Mouse (Mus musculus) hindbrain, postnatal 0 days (tissue): ENCODE data around the gene Ddx52. TPM values are rescaled to one million over a fixed set of nuclear protein-coding genes. Genes with fewer than 3 reads are reported as not detected.

Experiments used
- ATAC-seq: fragments of 200-750 bp; cut with Nextera tagmentation; 2 replicates; pipeline ENCODE4 v1.8.0; 2017; ENCODE audit warnings: mild to moderate bottlenecking, moderate TSS enrichment, moderate library complexity
- DNase-seq: peaks from one replicate; pipeline ENCODE4 v3.0.0-alpha.2; 2015; ENCODE audit warnings: low spot score
- H3K27ac ChIP-seq: fragments of 300-500 bp; sonication (generic); 2 replicates; pipeline ENCODE4 v1.5.1; 2014; ENCODE audit warnings: mild to moderate bottlenecking
- H3K27me3 ChIP-seq: fragments of 300-500 bp; sonication (generic); 2 replicates; pipeline ENCODE4 v1.6.1; 2014; ENCODE audit warnings: low read length, mixed read lengths; ENCODE audit not compliant: insufficient read depth
- H3K36me3 ChIP-seq: fragments of 300-500 bp; sonication (generic); 2 replicates; pipeline ENCODE4 v1.6.1; 2014; ENCODE audit warnings: low read length, mixed read lengths; ENCODE audit not compliant: insufficient read depth
- H3K4me1 ChIP-seq: fragments of 300-500 bp; sonication (generic); 2 replicates; pipeline ENCODE4 v1.6.1; 2014; ENCODE audit warnings: antibody characterized with exemption, low read length, mixed read lengths; ENCODE audit not compliant: insufficient read depth
- H3K4me2 ChIP-seq: fragments of 300-500 bp; sonication (generic); 2 replicates; pipeline ENCODE4 v1.6.1; 2014; ENCODE audit warnings: low read depth, mild to moderate bottlenecking, low read length, moderate library complexity, mixed read lengths
- H3K4me3 ChIP-seq: fragments of 300-500 bp; sonication (generic); 2 replicates; pipeline ENCODE4 v1.5.1; 2014; ENCODE audit warnings: low read length
- H3K9ac ChIP-seq: fragments of 300-500 bp; sonication (generic); replicated peaks from 2 replicates; pipeline ENCODE4 v1.6.1; 2014; ENCODE audit warnings: mild to moderate bottlenecking, low read length, moderate library complexity, mixed read lengths
- H3K9me3 ChIP-seq: fragments of 300-500 bp; sonication (generic); 2 replicates; pipeline ENCODE4 v1.6.1; 2016; ENCODE audit warnings: low read length, mixed read lengths
- CTCF ChIP-seq: IDR thresholded peaks from 2 replicates; pipeline ENCODE4 v1.5.1; 2016; ENCODE audit warnings: antibody characterized with exemption, control low read depth, low read depth
- WGBS: fragments of 180-500 bp; shearing (Covaris S2); extraction: QIAGEN DNeasy Blood & Tissue Kit; methylation state at CpG from one replicate; pipeline ENCODE4 v1.1.7; 2014; 5-methylcytosine and 5-hydroxymethylcytosine counted together
- polyA plus RNA-seq: library from polyadenylated mRNA; unstranded; fragments of >200 nt; fragmentation: Nextera tagmentation; extraction: Ambion mirVana; gene quantifications from 2 replicates; pipeline ENCODE4 v1.2.1, GENCODE M21; 2015
- total RNA-seq: library from RNA; depleted of rRNA; stranded (reverse); fragments of >200 nt; gene quantifications from 2 replicates; pipeline ENCODE4 v1.2.3, GENCODE M21; 2014

Gene Ddx52
- total and polyA plus RNA-seq, 2 experiments from 2014 or later = 17.9 to 19.2 TPM

DNA sequence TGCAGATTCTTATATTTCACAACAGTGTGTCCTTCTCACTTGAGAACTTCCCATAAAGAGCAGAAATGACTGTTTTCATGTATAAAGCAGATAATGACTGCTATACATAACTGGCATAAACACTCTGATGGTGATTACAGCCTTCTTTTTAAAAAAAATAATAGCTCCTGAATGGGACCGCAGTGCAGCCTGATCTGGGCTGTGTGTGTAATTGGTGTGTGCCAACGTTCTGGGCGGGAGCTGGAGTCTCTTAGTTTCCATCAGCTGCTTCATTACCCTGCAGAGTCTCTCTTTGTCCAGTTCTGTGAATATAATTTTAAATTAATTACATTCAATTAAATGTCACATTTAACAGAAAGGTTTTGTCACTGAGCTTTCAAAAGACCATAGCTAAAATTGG is 57.1 kb downstream of the Ddx52 start:
- ATAC-seq = no peak
- no peak overlapping the region for H3K9ac ChIP-seq
- no peaks in the 10 kb centered on the region for H3K4me1 ChIP-seq
- H3K4me3 ChIP-seq = no peak overlapping the region
- no peaks in the 10 kb centered on the region for H3K27me3 ChIP-seq
- 84% methylated on average over 3 of the region's 3 CpGs for WGBS
- H3K36me3 ChIP-seq = peaks cover 75% of the 10 kb centered on the region
- H3K9me3 ChIP-seq = no peaks in the 10 kb centered on the region
- H3K4me2 ChIP-seq = no peak overlapping the region
- no peak for TF ChIP-seq CTCF
- DNase-seq = no peak
- H3K27ac ChIP-seq = no peak overlapping the region

DNA sequence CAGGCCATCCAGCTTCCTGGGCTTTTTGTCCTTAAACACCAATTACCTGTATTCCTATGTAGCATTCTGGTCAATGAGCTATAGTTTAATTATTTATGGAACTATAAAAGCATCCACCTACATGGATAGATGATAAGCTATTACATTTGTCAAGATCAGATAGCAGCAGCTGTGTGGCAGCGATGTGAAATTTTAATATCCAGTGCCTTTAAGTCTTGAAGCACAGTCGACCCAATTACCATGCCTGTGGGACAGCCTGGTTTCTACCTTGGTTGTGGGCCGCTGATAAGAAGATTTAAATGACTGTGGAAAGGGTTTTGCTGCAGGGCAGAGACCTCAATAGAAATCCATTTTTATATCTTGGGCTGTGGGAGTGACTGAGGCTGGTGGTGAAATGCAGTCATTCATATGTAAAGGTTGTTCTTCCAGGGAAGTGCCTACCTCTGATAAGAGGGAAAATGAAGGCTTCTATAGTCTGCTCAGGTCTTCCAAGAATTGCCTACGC is 57.6 kb downstream of the Ddx52 start:
- 0 out of 2 replicates have a peak overlapping the region, but pooled peaks have one; percentile 27 for H3K27ac ChIP-seq
- no peak for DNase-seq
- ATAC-seq = 0 out of 2 replicates have a peak, but pooled peaks have one; percentile 27
- H3K4me3 ChIP-seq = no peak overlapping the region
- 76% methylated on average over 4 of the region's 4 CpGs for WGBS
- H3K9ac ChIP-seq = no peak overlapping the region
- H3K9me3 ChIP-seq = no peaks in the 10 kb centered on the region
- no peak for TF ChIP-seq CTCF
- no peaks in the 10 kb centered on the region for H3K4me1 ChIP-seq
- peaks cover 74% of the 10 kb centered on the region for H3K36me3 ChIP-seq
- no peak overlapping the region for H3K4me2 ChIP-seq
- no peaks in the 10 kb centered on the region for H3K27me3 ChIP-seq

DNA sequence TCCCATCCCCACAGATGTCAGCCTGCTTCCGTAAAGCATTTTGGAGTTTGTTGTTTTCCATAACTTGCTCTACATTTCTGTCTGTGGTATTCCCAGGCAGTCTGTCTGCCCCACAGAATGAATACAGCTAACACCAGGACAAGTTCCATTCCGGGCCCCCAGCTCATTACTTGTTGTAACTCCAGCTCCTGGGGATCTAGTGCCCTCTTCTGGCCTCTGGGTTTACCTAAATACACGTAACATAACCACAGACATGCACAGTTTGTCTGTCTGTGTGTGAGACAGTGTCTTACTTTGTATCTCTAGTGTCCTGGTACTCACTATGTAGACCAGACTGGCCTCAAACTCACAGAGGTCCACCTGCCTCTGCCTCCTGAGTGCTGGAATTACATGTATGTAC is 59.4 kb downstream of the Ddx52 start:
- Histone ChIP-seq H3K9ac (no peak overlapping the region), H3K9me3 (no peaks in the 10 kb centered on the region), H3K4me3 (no peak overlapping the region), H3K27ac (no peak overlapping the region), H3K27me3 (no peaks in the 10 kb centered on the region), H3K4me2 (no peak overlapping the region), H3K36me3 (peaks cover 64% of the 10 kb centered on the region), H3K4me1 (no peaks in the 10 kb centered on the region)
- DNase-seq = no peak
- 90% methylated on average over 3 of the region's 3 CpGs for WGBS
- no peak for ATAC-seq
- TF ChIP-seq CTCF = peak; percentile 23

DNA sequence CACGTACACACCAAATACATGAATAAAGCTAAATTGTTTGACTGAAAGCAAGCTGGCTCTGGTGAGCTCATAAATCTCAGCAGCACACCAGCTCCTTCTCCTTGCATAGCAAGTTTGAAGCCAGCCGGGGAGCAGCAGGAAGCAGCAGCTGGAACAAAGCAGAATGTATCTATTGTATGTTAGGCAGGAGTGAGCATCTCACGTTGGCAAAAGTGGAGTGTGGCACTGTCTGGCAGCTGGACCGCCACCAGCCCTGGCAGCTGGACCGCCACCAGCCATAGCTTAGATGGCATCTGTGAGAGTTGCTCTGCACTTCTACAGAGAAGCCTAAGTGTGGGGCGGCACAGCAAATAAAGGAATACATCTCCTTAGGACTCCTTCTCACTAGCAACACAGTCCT is 62.1 kb downstream of the Ddx52 start:
- Histone ChIP-seq H3K36me3 (peaks cover 48% of the 10 kb centered on the region), H3K9ac (no peak overlapping the region), H3K4me1 (no peaks in the 10 kb centered on the region), H3K27ac (no peak overlapping the region), H3K27me3 (no peaks in the 10 kb centered on the region), H3K9me3 (no peaks in the 10 kb centered on the region), H3K4me2 (no peak overlapping the region), H3K4me3 (no peak overlapping the region)
- 74% methylated on average over 6 of the region's 6 CpGs for WGBS
- DNase-seq = no peak
- ATAC-seq = no peak
- no peak for TF ChIP-seq CTCF

DNA sequence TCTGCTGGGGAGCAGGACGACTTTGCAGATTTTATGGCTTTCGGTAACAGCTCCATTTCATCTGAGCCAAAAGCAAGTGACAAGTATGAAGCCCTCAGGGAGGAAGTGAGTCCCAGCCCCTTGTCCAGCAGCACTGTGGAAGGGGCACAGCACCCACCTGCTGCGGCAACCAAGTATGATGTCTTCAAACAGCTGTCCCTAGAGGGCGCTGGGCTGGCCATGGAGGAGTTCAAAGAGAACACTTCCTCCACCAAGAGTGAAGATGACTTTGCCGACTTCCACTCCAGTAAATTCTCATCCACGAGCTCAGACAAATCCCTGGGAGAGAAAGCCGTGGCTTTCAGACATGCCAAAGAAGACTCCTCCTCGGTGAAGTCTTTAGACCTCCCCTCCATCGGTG is 67.1 kb downstream of the Ddx52 start:
- Histone ChIP-seq H3K27ac (no peak overlapping the region), H3K4me3 (no peak overlapping the region), H3K9me3 (no peaks in the 10 kb centered on the region), H3K9ac (no peak overlapping the region), H3K36me3 (peaks cover 24% of the 10 kb centered on the region), H3K4me2 (no peak overlapping the region), H3K27me3 (no peaks in the 10 kb centered on the region), H3K4me1 (peaks cover 6% of the 10 kb centered on the region; the same call in 1 of the 2 replicates)
- WGBS = 78% methylated on average over 9 of the region's 9 CpGs
- DNase-seq (no peak), ATAC-seq (no peak)
- TF ChIP-seq CTCF = peak; percentile 19; the same call in 1 of the 2 replicates

DNA sequence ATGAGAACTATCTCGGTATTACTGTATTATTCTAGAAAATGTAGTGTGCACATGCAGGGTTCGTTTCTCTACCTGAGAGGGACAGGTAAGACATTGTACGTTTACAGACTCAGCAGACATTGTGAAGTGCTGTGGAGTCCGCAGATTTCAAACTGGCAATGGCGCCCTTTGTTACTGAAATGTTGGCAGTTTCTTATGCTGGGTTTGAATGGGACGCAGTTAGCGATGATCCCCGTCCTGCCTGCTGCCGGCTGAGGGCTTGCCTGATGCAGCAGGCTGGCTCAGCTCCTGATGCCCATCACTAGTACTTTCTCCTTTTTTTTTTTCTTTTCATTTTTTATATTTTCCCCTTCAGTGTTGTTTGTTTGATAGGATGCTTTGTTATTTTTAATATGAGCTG is 68.5 kb downstream of the Ddx52 start:
- Histone ChIP-seq H3K9me3 (no peaks in the 10 kb centered on the region), H3K9ac (no peak overlapping the region), H3K4me1 (peaks cover 6% of the 10 kb centered on the region; the same call in 1 of the 2 replicates), H3K27me3 (no peaks in the 10 kb centered on the region), H3K36me3 (peaks cover 12% of the 10 kb centered on the region), H3K4me3 (no peak overlapping the region), H3K27ac (no peak overlapping the region), H3K4me2 (no peak overlapping the region)
- DNase-seq = peak; percentile 10
- no peak for ATAC-seq
- WGBS = 45% methylated on average over 9 of the region's 9 CpGs
- no peak for TF ChIP-seq CTCF

DNA sequence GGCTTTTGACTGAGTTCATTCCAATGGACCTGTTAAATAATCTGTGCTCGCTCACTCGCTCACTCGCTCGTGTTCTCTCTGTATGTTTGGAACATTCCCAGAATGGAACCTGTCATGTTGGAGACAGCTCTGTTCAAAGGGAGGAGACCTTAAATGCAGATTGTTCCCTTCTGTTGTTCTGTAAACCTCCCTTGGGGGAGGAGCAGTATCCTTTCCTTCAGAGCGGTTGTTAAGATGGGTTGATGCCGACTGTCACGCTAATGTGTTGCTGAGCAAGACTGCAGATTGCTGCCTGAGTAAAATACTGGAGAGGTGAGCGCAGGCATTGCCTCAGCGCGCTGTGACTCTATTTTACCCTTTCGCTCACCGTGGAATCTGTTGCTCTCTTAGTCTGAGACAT is 69.2 kb downstream of the Ddx52 start:
- H3K27me3 ChIP-seq = no peaks in the 10 kb centered on the region
- 0 out of 2 replicates have a peak overlapping the region, but pooled peaks have one; percentile 18 for H3K9ac ChIP-seq
- H3K4me1 ChIP-seq = peaks cover 6% of the 10 kb centered on the region; the same call in 1 of the 2 replicates
- H3K4me3 ChIP-seq = no peak overlapping the region
- TF ChIP-seq CTCF = no peak
- H3K36me3 ChIP-seq = peaks cover 12% of the 10 kb centered on the region
- WGBS = 26% methylated on average over 12 of the region's 12 CpGs
- peak overlapping the region; percentile 14 for H3K4me2 ChIP-seq
- no peak overlapping the region for H3K27ac ChIP-seq
- DNase-seq (peak; percentile 32), ATAC-seq (no peak)
- no peaks in the 10 kb centered on the region for H3K9me3 ChIP-seq
